Mouse (Mus musculus): ENCODE measurements around the gene Padi1.

Gene Padi1

DNA sequence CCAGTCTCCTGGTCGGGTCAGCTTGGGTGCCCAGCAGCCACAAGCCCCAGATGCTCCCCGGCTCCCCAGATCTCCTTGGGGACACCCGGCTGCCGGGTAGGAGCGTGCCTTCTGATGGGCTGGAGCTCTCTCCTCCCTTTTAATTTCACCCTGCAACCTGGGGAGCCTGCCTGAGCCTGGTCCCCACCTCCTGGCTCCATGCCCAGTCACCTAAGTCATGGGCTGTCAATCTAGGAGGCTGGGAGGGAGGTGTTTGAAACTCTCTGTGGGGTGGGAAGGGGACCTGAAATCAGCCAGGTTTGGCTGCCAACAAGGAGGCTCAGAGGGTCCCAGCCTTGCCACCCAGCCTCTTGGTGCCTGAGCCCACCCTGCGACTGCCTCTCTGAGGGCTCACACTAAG lies at the start of gene Padi1:
Gene Padi1 (minus strand): TSS at position 113 of the 400 bp plus-strand sequence.
- DNase-seq (ENCODE audit: low read depth, low spot score), result no peak

DNA sequence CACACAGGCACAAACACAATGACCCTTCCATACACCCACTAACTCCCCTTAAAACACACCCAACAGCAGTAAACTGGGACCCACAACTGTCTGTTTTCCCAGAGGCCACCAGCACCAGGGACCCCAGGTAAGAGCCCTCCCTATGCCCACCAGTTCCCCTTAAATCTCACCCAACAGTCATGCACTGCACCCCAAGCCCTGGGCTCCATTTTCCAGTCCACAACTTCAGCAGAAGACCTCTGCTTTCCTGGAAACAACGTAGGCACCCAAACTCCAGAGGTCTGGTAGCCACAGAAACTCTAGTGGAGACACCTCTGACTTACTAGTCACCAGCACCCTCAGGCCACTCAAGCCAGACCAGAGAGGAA lies 46.6 kb upstream of the Padi1 start:
- no peak for DNase-seq (ENCODE audit: low read depth, low spot score)

GRCm38 (mm10) chr4:140891525-140892162 lies 46.1 kb upstream of the Padi1 start:
- no peak for DNase-seq (ENCODE audit: low read depth, low spot score)

- DNase-seq (ENCODE audit: low read depth, low spot score), result no peak
These were observed 38.3 kb upstream of the Padi1 start for GRCm38 (mm10) chr4:140883852-140884251.

GRCm38 (mm10) chr4:140882981-140883380 lies 37.4 kb upstream of the Padi1 start:
- no peak for DNase-seq (ENCODE audit: low read depth, low spot score)

DNA sequence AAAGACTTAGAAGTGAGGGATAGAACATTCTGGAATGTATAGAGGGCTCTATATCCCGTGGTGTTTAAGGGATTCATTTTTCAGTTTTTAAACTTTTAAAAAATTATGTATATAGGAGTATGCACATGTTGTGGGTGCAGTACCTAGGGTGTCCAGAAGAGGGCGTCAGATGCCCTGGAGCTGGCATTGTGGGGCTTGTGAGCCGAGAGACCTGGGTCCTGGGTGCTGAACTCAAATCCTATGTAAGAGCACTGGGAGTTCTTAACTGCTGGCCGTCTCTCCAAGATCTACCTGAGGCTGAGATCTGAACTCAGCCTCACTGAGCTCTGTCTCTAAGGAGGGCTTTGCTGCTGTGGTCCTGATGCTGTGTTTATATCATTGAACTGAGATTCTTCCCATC lies 36.8 kb upstream of the Padi1 start:
- DNase-seq (ENCODE audit: low read depth, low spot score), result no peak

GRCm38 (mm10) chr4:140881771-140882170 lies 36.2 kb upstream of the Padi1 start:
- no peak for DNase-seq (ENCODE audit: low read depth, low spot score)

DNA sequence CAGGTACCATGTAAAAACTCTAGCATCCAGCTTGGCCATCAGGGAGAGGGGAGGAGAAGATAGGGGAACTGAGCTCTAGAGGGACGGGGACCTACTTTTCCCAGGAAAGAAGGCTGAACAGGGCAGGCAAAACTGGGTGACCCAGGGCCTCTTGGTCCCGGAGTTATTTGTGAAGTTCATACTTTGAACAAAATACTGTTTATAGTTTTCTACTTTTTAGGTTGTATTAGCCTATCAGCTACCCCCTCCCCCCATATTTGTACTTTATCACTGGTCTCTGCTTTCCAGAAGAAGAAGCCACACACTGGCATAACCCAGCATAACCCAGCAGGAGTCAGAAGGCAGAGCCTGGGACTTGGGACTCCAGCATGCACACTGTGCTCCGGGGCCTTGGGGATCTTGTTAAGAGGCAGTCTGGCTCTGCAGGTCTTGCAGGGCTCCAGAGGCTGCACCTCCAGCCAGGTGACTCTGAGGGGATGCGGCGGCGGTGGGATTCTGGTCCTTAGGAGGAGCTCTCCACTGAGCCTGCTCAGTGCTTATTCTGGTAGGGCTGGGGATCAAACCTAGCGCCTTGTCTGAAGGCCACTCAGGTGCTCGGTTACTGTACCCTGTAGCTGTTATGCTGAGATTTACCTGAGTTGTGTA lies 35.6 kb upstream of the Padi1 start:
- no peak for DNase-seq (ENCODE audit: low read depth, low spot score)

DNA sequence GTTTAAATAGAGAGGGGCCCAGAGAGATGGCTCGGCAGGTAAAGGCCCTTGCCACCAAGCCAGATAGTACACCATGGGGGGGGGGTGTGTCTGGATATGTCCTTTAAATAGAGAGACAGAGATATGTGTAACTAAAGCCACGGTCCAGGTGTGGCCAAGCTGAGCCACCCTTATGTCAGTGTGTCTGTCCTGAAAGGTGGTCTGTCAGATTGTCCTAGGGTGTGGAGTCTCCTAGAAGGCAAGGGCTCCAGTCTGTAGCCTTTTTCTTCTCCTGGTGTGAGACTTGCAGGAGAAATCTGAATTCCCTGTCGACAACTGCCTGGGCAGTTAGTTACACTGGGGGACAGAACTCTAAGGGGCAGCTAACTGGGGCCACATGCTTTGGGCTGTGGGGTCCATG lies 34.6 kb upstream of the Padi1 start:
- DNase-seq (ENCODE audit: low read depth, low spot score), result no peak

- DNase-seq (ENCODE audit: low read depth, low spot score), result no peak
These were observed 34.2 kb upstream of the Padi1 start for GRCm38 (mm10) chr4:140879739-140880138.

DNA sequence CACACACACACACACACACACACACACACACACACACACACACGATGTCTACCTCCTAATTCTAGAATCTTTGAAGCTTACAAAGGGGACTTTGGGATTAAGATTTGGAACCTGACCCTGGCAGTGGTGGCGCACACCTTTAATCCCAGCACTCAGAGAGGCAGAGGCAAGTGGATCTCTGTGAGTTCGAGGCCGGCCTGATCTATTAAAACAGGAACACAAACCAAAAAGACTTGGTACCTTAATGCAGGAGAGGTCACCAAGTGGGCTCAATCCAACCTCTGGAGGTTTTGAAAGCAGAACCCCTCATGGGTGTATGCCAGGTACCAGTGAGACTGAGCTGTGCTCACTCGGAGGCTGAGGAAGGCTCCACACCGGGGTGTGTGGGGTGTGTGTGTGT lies 33.5 kb upstream of the Padi1 start:
- DNase-seq (ENCODE audit: low read depth, low spot score), result no peak

GRCm38 (mm10) chr4:140878655-140879054 lies 33.1 kb upstream of the Padi1 start:
- no peak for DNase-seq (ENCODE audit: low read depth, low spot score)

- DNase-seq (ENCODE audit: low read depth, low spot score), result no peak
These were observed 31.9 kb upstream of the Padi1 start for GRCm38 (mm10) chr4:140877441-140877840.

DNA sequence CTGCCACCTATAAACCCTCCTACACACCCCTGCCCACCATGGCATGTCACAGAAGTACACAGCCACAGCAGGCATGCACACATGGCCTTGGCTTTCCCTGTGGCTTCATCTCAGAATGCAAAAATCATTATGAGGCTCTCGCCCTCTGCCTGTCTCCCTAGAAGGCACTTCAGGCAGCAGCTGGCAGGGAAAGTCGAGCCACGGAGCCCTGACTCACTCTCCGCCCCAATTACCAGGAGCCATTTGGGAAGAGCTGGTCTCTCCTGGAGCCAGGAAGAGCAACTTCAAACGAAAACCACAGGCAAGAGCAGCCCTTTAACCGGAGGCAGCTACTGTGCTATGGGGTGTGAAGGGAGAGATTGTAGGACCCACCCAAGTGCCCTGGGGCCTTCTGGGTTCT lies 31.1 kb upstream of the Padi1 start:
- no peak for DNase-seq (ENCODE audit: low read depth, low spot score)

DNA sequence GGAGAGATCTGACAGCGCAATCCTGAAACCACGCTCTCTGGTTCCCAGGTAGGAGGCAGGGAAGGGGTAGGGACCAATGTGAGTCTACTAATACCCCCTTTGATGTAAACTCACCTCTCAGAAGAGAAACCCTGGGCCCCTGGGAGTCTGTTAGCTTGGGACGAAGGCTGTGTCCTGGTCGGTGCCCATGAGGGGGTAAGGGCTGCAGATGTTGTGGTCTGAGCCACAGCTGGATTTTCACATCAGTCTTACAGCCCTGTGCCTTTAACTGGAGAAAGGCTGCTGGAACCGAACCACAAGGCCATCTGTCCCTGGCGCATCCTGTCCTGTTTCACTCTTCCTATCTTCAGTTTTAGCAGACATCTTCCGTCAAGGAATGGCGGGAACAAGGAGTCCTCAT lies 30.6 kb upstream of the Padi1 start:
- DNase-seq (ENCODE audit: low read depth, low spot score), result no peak

DNA sequence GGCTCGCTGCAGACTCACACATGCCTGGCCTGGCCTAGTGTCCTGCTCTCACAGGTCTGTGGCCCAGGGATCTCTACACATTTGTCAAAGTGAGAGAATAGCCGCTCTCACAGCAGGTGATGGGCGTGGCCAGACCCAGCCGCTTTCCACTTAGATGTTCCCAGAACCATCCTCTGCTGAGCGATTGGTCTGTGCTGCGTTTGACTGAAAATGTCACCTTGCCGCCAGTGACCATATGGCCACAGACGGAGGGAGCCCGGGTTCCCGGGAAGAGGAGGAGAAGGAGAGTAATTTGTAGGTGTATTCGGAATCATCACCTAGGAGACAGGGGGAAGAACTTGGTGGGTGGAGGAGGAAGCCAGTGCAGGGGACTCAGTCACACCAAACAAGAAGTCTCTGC lies 27.4 kb upstream of the Padi1 start:
- DNase-seq (ENCODE audit: low read depth, low spot score), result no peak

DNA sequence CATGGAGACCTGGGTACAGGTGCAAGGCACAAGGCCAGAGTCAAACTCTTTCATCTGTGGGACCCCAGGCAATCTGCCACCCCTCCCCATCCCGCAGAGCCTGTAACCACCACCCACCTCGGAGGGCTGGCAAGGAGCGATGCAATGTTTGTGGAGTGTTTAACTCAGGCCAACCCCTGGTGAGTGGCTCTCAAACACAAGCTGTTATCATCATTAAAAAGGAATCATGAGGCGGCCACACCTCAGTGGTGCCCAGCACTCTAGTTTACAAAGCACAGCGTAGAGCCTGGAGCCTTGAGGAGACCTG lies 27.1 kb upstream of the Padi1 start:
- no peak for DNase-seq (ENCODE audit: low read depth, low spot score)

- no peak for DNase-seq (ENCODE audit: low read depth, low spot score)
These were observed 26.5 kb upstream of the Padi1 start for GRCm38 (mm10) chr4:140871851-140872685.

- no peak for DNase-seq (ENCODE audit: low read depth, low spot score)
These were observed 25.8 kb upstream of the Padi1 start for GRCm38 (mm10) chr4:140871376-140871775.

DNA sequence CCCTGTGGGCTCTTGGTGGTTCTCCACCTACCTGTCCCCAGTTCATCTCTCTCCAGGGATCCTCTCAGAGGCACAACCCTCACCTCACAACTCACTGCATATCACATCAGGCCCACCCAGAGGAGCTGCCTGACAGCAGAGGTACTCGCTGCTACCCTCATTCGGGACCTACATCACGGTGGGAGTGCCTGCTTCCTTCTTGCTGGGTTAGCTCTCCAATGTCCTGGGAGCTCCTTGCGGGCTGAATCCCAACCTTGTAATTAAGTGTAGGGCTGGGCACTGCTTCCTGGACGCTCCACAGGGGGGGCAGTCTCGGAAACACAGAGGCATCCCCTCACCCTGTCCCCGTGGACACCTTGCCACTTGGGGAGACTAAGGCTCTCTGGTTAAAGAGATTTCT lies 25.3 kb upstream of the Padi1 start:
- DNase-seq (ENCODE audit: low read depth, low spot score), result no peak

DNA sequence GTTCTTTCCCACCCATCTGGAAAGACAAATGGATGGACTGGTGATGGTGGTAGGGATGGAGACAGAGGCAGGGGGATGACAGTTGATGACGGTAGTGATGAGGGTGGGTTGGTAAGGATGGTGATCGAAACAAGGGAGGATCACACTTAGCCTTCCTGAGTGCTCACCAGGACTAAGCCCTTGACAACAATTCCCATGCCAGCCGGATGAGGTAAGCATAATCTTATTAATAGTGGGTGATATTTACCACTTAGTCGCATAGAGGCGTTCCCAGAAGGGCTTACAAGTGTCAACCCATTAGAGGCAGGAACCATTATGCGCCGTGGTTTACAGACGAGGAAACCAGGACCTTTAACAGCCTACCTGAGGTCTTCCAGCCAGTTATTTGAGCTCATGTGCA lies 24.4 kb upstream of the Padi1 start:
- no peak for DNase-seq (ENCODE audit: low read depth, low spot score)

GRCm38 (mm10) chr4:140868484-140869190 lies 23.1 kb upstream of the Padi1 start:
- no peak for DNase-seq (ENCODE audit: low read depth, low spot score)

All from WW6 (cell line).